Mouse (Mus musculus): ENCODE results near the gene Actb.

Actb gene

GRCm38 (mm10) chr5:142906532-142907047 lies at the start of gene Actb:
Actb (minus strand) TSS chr5:142906754.
- peak; percentile 92 for DNase-seq (ENCODE audit: low read depth, low spot score)

DNA sequence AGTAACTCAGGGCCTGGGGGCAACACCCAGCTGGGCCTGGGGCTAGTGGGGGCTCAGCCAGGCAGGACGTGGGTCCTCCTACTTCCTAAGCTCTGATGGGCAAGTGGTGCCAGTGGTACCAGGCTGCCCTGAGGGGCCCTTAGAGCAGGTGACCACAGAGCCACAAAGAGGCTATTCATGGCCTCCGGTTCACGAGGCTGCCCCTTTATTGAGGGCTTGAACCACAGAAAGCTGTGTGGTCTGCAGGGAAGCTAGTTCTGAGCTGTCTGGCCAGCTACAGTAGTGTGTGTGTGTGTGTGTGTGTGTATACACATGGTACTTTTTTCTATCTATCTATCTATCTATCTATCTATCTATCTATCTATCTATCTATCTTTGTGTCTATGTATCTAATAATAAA lies 47.1 kb upstream of the Actb start:
- no peak for DNase-seq (ENCODE audit: low read depth, low spot score)

GRCm38 (mm10) chr5:142950405-142950804 lies 43.9 kb upstream of the Actb start:
- no peak for DNase-seq (ENCODE audit: low read depth, low spot score)

DNA sequence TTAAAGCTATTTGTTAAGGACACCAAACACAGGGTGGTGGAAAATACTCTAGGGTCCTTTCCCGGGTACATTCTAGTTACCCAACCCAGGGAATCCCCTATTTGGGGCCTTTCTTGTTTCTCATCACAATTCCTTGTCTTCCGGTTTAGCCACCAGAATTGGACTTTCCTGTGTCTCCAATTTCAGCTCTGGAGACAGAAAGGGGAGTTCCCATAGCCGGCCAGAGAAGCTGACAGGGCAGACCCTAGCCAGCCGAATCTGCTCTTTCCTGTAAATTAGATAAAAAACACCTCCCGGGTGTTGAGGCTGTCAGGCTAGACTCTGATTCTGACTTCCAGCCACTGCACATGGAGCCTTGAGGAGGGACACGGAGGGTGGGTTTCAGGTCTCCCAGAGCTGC lies 43.0 kb upstream of the Actb start:
- DNase-seq (ENCODE audit: low read depth, low spot score) = no peak

GRCm38 (mm10) chr5:142947460-142947859 lies 40.9 kb upstream of the Actb start:
- no peak for DNase-seq (ENCODE audit: low read depth, low spot score)

GRCm38 (mm10) chr5:142944979-142945682 lies 38.6 kb upstream of the Actb start:
- DNase-seq (ENCODE audit: low read depth, low spot score) = no peak

- DNase-seq (ENCODE audit: low read depth, low spot score) = no peak
Measured at GRCm38 (mm10) chr5:142940393-142940792, 33.8 kb upstream of the Actb start.

DNA sequence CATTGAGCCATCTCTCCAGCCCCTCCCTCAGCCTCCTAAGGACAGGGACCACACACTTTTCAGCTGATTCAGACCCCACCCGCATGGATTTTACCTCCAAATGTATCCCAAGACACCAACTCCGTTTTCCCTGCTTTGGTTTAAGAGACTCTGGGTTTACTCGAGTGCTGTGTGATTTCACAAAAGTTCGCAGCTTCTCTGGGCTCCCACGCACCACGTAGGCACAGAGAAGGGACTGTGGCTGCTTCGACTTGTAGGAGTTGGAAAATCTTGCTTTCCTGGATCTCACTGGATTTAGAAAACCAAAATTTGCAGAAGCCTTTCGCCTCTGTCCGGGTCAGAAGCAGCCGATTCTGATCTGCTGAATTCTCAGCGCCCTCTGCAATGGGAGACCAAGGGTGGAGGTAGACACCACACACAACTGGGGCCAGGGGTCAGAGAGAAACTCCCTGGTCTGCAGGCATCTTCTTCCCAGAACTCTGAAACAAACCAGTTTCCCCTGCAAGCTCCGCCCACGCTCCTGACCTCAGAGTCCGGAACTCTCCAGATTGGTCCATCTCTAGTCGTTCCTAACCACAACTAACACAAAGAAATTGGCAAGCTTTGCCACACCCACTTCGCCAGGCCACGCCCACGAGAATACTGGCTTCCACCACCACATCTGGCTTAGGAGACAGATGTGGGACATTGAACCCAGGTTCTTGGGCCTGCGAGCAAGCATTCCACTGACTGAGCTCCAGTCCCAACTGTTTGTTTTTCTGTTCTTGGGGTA lies 31.6 kb upstream of the Actb start:
- DNase-seq (ENCODE audit: low read depth, low spot score) = no peak

- peak; percentile 72 for DNase-seq (ENCODE audit: low read depth, low spot score)
Measured at GRCm38 (mm10) chr5:142936336-142936719, 29.8 kb upstream of the Actb start.

- peak; percentile 63 for DNase-seq (ENCODE audit: low read depth, low spot score)
Measured at GRCm38 (mm10) chr5:142935642-142936335, 29.2 kb upstream of the Actb start.

DNA sequence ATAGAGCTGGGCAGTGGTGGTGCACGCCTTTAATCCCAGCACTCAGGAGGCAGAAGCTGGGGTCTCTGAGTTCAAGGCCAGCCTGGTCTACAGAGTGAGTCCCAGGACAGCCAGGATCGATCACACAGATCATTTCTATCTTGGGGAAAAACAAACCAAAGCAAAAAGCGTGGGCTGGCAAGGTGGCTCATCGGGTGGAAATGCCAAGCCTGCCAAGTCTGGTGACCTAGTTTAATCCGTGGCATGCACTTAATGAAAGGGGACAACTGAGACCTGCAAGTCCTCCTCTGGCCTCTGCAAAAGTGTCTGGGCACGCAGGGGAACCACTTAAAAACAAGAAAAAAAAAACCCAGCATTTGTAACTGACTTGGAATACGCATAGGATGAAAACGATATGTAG lies 26.2 kb upstream of the Actb start:
- DNase-seq (ENCODE audit: low read depth, low spot score) = no peak

DNA sequence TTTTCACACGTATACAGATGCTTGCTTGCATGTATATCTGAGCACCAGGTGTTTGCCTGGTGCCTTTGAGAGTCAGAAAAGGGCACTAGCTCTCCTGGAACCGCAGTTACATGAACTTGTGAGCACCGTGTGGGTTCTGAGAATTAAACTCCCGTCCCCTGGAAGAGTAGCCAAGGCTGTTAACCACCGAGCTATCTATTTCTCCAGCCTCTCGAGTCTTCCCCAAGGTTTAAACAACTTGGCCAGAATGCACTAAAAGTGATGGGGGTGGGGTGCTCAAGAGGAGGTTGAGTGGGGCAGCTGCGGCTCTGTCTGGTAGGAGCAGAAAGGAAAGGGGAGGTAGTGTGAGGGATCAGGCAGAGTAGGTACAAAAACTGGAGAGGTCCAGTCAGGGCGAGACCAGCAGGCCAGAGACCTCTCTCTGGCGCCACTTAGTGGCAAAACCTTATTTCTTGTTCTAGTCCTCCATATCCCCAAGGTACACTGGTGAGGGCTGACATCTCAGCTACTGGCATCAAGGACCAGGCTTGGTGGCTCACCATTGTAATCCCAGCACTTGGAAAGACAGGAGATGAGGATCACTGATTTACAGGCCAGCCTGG lies 25.6 kb upstream of the Actb start:
- peak; percentile 65 for DNase-seq (ENCODE audit: low read depth, low spot score)

DNA sequence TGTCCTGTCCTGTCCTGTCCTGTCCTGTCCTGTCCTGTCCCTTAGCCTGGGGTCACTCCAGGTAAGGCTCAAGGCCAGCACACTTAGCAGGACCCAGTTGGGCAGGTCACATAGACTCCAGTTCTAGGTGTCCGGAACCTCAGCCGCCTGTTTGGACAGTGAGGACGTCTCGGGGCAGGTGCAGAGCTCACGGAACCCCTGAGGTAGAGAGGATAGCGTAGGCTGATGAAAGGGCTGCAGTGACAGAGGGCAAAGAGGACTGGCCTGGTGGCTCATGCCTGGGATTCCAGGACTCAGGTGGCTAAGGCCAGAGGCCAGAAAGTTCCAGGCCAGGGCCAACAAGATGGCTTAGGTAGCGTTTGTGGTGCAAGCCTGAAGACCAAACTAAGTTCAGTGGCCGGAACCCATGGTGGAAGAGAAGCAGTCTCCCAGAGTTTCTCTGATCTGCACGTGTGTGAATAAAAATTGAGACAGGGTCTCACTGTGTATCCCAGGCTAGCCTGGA lies 24.7 kb upstream of the Actb start:
- no peak for DNase-seq (ENCODE audit: low read depth, low spot score)

DNA sequence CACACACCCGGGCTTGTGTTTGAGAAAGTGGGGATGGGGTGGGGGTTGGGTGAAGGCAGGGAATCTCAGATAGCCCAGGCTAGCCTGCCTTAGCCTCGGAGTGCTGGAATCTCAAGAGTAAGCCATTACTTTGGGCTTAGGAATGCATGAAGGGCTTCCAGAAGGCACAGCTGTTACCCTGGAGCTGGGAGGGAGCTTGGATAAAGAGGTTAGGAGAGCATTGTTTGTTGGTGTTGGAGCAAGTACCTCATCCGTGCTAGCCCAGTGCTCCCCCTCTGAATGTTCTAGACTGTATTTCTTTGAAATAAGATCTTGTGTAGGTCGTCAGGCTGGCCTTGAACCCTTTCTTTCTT lies 22.8 kb upstream of the Actb start:
- no peak for DNase-seq (ENCODE audit: low read depth, low spot score)

DNA sequence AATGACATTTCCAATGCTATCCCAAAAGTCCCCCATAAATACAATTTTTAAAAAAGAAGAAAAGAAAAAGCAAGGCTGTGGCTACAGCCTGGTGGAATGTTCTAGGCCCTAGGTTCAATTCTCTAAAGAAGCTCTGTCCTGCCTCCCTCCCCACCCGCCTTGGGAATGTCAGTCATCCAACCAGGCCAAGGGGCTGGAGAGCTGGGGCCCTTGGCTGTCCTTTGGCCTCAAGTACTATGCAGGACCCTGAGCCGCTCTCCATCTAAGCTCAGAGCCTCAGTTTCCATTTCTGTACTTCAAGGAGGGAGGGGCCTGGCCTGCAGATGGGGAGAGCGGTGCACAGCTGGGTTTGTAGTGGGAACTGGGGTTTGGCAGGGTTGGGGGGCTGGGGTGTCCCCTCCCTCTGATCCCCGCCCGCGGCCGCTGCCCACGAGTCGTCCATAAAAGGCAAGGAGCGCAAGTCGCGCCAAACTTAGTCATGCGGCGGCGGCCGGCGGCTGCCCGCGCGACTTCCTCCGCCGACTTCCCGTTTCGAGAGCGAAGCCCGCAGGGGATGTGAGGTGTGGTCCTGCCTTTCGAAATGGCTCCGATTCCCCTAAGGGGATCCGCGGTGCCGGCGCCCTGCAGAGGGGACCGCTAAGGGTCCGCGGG lies 22.3 kb upstream of the Actb start:
- DNase-seq (ENCODE audit: low read depth, low spot score) = no peak

DNA sequence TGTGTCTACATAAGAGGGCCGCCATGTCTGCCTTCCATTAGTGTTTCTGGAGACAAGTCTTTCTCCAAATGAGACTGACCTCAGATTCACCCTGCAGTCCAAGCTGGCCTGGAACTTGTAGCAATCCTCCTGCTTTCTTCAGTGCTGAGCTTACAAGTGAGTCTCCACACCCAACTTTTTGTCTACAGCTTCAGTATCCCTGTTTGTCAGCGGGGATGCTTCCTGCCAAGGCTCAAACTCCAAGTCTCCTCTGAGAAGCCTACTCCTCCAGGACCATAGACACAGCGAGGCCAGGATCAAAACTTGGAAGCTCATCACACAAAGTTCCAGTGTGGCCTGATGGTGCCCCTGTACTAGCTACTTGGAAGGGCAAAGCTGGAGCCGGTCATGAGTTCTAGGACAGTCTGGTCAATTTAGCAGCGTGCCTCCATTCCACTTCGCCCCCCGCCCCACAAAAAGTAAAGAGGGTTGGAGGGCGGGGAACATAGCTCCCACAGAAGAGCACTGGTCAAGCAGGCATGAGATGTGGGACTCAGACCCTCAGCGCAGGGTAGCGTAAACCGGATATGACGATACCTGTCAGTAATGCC lies 20.9 kb upstream of the Actb start:
- no peak for DNase-seq (ENCODE audit: low read depth, low spot score)

DNA sequence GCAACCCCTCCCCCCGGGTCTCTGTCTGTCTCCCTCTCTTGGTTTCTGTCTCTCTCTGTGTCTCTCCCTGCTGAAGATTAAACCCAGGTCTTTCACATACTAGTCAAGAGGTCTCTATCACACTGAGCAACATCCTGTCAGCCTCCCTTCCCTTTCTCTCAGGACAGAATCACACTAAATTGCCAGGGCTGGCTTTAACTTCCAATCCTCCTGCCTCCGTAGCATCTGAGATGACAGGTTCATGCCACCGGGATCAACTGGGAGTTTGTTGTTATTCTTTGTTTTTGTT lies 20.3 kb upstream of the Actb start:
- no peak for DNase-seq (ENCODE audit: low read depth, low spot score)

DNA sequence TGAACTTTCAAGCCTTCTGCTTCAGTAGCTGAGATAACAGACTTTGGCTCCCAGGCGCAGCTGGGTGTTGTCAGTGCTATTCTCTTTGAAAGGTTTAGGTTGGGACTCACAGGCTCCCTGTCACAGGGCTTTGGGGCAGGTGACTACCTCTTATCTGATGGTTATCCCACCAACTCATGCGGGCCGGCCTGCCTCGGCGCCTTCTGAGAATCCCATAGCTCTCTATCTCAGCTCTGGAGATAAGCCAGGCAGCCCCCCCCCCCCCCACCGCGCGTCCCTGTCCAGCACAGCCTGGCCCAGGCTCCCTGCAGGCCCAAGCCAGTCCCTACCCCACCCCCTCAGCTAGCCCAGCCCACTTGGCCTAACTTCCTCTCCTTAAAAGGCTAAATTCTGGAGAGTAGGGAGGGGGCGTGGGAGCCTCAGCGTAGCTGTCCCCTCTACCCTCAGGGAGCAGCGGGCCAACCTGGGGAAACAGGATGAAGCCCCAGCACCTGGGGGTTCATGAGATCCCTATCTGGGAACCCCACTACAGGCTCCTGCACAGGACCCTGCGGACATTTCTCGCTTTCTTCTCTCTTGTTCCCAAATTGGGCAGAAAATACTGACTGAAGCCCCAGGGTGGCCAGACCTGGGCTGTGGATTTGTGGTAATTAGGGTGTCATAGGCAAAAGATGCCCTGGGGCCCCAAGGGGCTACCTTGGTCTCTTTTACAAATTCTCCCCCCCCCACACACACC lies 19.8 kb upstream of the Actb start:
- DNase-seq (ENCODE audit: low read depth, low spot score) = no peak

DNA sequence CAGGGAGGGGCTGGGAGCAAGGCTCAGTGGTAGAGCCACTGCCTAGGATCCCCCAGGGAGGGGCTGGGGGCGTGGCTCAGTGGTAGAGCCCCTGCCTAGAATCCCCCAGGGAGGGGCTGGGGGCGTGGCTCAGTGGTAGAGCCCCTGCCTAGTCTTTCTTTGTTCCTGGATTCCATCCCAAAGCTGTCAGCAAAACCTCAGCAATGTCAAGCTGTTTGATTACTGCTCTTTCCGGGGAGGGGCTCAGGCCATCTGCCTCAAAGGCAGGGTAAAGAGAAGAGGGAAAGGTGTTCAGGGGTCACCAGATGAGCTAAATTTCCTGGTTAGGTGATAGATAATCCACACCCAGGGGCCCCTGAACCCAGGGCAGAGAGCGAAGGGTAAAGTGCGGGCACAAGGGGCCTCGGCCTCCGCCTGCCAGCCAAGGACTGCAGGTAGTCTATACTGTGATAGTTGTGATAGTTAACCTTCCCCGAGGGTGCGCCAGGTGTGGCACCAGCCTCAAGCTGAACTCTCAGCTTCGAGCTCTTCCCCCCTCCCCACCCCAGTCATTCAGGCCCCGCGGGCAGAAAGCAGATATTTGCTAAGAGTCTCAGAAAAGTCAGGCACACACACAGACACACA lies 17.9 kb upstream of the Actb start:
- DNase-seq (ENCODE audit: low read depth, low spot score) = no peak

- no peak for DNase-seq (ENCODE audit: low read depth, low spot score)
Measured at GRCm38 (mm10) chr5:142923781-142924180, 17.2 kb upstream of the Actb start.

Data from embryo, embryonic 11.5 days (tissue).